Mouse (Mus musculus): ENCODE results near the gene Olfr1123. TPM values are rescaled to one million over a fixed set of nuclear protein-coding genes. Genes with fewer than 3 reads are reported as not detected.

The Olfr1123 gene
- polyA plus RNA-seq (2014; fragmentation: Illumina TruSeq; extraction: RNeasy Lipid Tissue Mini Kit (QIAGEN cat#74804)), result not detected

GRCm38 (mm10) chr2:87416335-87416734, at the start of gene Olfr1123:
TSS of gene Olfr1123 (plus strand) at chr2:87416635.

DNA sequence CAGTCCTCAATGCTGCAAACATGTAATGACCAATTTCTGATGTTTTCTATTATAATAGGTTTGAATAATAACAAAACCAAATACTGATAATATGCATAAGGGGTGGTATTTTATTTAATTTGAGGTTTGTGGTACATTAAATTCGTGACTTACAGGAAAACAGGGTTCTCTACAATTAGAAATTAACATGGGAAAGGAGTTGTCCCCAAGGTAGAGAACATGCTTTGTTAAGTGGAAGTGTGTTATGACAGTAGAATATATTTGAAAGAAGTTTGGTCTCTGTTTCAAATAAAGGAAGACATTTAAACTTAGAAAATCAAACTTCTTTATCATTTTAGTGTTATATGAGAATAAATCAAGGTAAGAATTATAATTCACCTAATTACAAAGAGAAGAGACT, 46.8 kb upstream of the Olfr1123 start, which contains the start of gene Olfr1121:
TSS of gene Olfr1121 (plus strand) at position 301 of the 400 bp plus-strand sequence.

GRCm38 (mm10) chr2:87385549-87385948, 30.9 kb upstream of the Olfr1123 start, which contains the start of gene Olfr1122:
TSS of gene Olfr1122 (plus strand) at chr2:87385849.

DNA sequence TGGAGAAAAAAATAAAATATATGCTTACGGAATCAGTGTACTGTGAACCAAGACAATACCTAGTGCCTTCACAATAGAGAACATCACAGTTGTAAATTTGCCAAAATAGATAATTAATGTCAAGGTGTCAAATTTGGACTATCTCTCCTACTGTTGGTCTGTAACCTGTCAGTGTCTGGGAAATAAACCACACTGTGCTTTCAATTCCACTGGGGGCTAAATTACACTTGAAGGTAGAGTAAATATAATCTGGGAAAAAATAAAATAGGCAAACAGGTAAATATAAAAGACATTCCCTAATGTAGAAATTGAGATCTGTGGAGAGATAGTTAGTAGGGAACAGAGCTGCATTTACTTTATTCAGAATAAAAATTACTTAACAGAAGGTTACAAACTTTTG, 13.5 kb downstream of the Olfr1123 start, which contains the start of gene Olfr1124:
TSS of gene Olfr1124 (plus strand) at position 301 of the 400 bp plus-strand sequence.

DNA sequence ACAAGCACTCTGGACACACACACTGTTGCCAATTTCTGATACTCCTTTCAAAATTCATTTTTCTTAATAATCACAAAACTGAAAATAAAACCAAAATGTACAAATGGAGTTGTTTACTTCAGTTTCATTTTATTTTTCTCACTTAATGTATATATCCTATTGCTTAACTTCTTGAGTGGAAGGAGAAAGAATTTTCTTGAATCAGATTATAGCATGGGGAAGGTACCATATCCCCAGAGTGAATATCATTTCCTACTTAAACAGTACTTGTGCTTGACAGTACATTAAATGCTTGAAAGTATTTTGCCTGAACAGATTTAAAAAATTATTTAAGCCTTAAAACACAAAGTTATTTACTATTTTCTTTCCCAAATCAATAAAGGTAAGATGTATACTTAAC, 37.2 kb downstream of the Olfr1123 start, which contains the start of gene Olfr1126:
TSS of gene Olfr1126 (plus strand) at position 301 of the 400 bp plus-strand sequence.

Other genes starting within 250 kb of the Olfr1123 start
- gene Olfr1112, start 228.8 kb upstream of the Olfr1123 start, polyA plus RNA-seq (2014; fragmentation: Illumina TruSeq; extraction: RNeasy Lipid Tissue Mini Kit (QIAGEN cat#74804)), result not detected
- gene Olfr1113, start 207.7 kb upstream of the Olfr1123 start, polyA plus RNA-seq (2014; fragmentation: Illumina TruSeq; extraction: RNeasy Lipid Tissue Mini Kit (QIAGEN cat#74804)), result not detected
- gene Olfr1115, start 168.6 kb upstream of the Olfr1123 start, polyA plus RNA-seq (2014; fragmentation: Illumina TruSeq; extraction: RNeasy Lipid Tissue Mini Kit (QIAGEN cat#74804)), result not detected
- gene Olfr1116, start 149.1 kb upstream of the Olfr1123 start, polyA plus RNA-seq (2014; fragmentation: Illumina TruSeq; extraction: RNeasy Lipid Tissue Mini Kit (QIAGEN cat#74804)), result not detected
- gene Olfr1118, start 109.1 kb upstream of the Olfr1123 start, polyA plus RNA-seq (2014; fragmentation: Illumina TruSeq; extraction: RNeasy Lipid Tissue Mini Kit (QIAGEN cat#74804)), result not detected
- not detected for gene Olfr1120, start 61.8 kb upstream of the Olfr1123 start, polyA plus RNA-seq (2014; fragmentation: Illumina TruSeq; extraction: RNeasy Lipid Tissue Mini Kit (QIAGEN cat#74804))
- gene Olfr1121, start 46.7 kb upstream of the Olfr1123 start, polyA plus RNA-seq (2014; fragmentation: Illumina TruSeq; extraction: RNeasy Lipid Tissue Mini Kit (QIAGEN cat#74804)), result not detected
- not detected for gene Olfr1122, start 30.8 kb upstream of the Olfr1123 start, polyA plus RNA-seq (2014; fragmentation: Illumina TruSeq; extraction: RNeasy Lipid Tissue Mini Kit (QIAGEN cat#74804))
- not detected for gene Olfr1124, start 13.6 kb downstream of the Olfr1123 start, polyA plus RNA-seq (2014; fragmentation: Illumina TruSeq; extraction: RNeasy Lipid Tissue Mini Kit (QIAGEN cat#74804))
- gene Olfr1126, start 37.3 kb downstream of the Olfr1123 start, polyA plus RNA-seq (2014; fragmentation: Illumina TruSeq; extraction: RNeasy Lipid Tissue Mini Kit (QIAGEN cat#74804)), result not detected
- not detected for gene Pramel7, start 80.5 kb downstream of the Olfr1123 start, polyA plus RNA-seq (2014; fragmentation: Illumina TruSeq; extraction: RNeasy Lipid Tissue Mini Kit (QIAGEN cat#74804))
- gene Pramel6, start 89.9 kb downstream of the Olfr1123 start, polyA plus RNA-seq (2014; fragmentation: Illumina TruSeq; extraction: RNeasy Lipid Tissue Mini Kit (QIAGEN cat#74804)), result not detected
- gene Olfr153, start 115.2 kb downstream of the Olfr1123 start, polyA plus RNA-seq (2014; fragmentation: Illumina TruSeq; extraction: RNeasy Lipid Tissue Mini Kit (QIAGEN cat#74804)), result not detected
- gene Olfr1128, start 128.9 kb downstream of the Olfr1123 start, polyA plus RNA-seq (2014; fragmentation: Illumina TruSeq; extraction: RNeasy Lipid Tissue Mini Kit (QIAGEN cat#74804)), result not detected
- not detected for gene Olfr1129, start 157.3 kb downstream of the Olfr1123 start, polyA plus RNA-seq (2014; fragmentation: Illumina TruSeq; extraction: RNeasy Lipid Tissue Mini Kit (QIAGEN cat#74804))
- not detected for gene Olfr1130, start 189.6 kb downstream of the Olfr1123 start, polyA plus RNA-seq (2014; fragmentation: Illumina TruSeq; extraction: RNeasy Lipid Tissue Mini Kit (QIAGEN cat#74804))
- gene Olfr1131, start 210.5 kb downstream of the Olfr1123 start, polyA plus RNA-seq (2014; fragmentation: Illumina TruSeq; extraction: RNeasy Lipid Tissue Mini Kit (QIAGEN cat#74804)), result not detected
- not detected for gene Olfr1132, start 220.9 kb downstream of the Olfr1123 start, polyA plus RNA-seq (2014; fragmentation: Illumina TruSeq; extraction: RNeasy Lipid Tissue Mini Kit (QIAGEN cat#74804))
- gene Olfr1133, start 230.7 kb downstream of the Olfr1123 start, polyA plus RNA-seq (2014; fragmentation: Illumina TruSeq; extraction: RNeasy Lipid Tissue Mini Kit (QIAGEN cat#74804)), result not detected
- gene Olfr1134, start 241.8 kb downstream of the Olfr1123 start, polyA plus RNA-seq (2014; fragmentation: Illumina TruSeq; extraction: RNeasy Lipid Tissue Mini Kit (QIAGEN cat#74804)), result not detected